Mouse (Mus musculus): ENCODE results near the gene Snap91. TPM values are rescaled to one million over a fixed set of nuclear protein-coding genes. Genes with fewer than 3 reads are reported as not detected.

Snap91 gene
- total RNA-seq, 2 experiments from 2014 or later: 9.8 to 10.4 TPM

- no peak for DNase-seq (ENCODE audit: low spot score)
- intact Hi-C loops (cut with DNase I): no loop called here
Observed at GRCm38 (mm10) chr9:86762477-86763376, 117.7 kb downstream of the Snap91 start.

- no peak for DNase-seq (ENCODE audit: low spot score)
- intact Hi-C loops (cut with DNase I): loop anchor here (1.0 kb wide), 2 partner anchors 150 to 153 kb away; no protein-coding TSS in a partner anchor
Observed at GRCm38 (mm10) chr9:86745926-86746581, 134.4 kb downstream of the Snap91 start.

- intact Hi-C loops (cut with DNase I): no loop called here
Observed at GRCm38 (mm10) chr9:86744041-86744440, 136.4 kb downstream of the Snap91 start.

GRCm38 (mm10) chr9:86742959-86743911, 137.2 kb downstream of the Snap91 start, which contains the start of gene Prss35:
Gene Prss35, plus strand, starts transcription at chr9:86743649.
- intact Hi-C loops (cut with DNase I): no loop called here
- DNase-seq (ENCODE audit: low spot score): no peak

More at GRCm38 (mm10) chr9:86744041-86744440, 136.4 kb downstream of the Snap91 start:
- DNase-seq (ENCODE audit: low spot score): no peak

- DNase-seq (ENCODE audit: low spot score): no peak
- intact Hi-C loops (cut with DNase I): no loop called here
Observed at GRCm38 (mm10) chr9:86739971-86740370, 140.5 kb downstream of the Snap91 start.

GRCm38 (mm10) chr9:86738801-86739200, 141.7 kb downstream of the Snap91 start:
- no peak for DNase-seq (ENCODE audit: low spot score)
- intact Hi-C loops (cut with DNase I): no loop called here

GRCm38 (mm10) chr9:86738067-86738466, 142.4 kb downstream of the Snap91 start:
- DNase-seq (ENCODE audit: low spot score): no peak

GRCm38 (mm10) chr9:86736991-86737390, 143.5 kb downstream of the Snap91 start:
- DNase-seq (ENCODE audit: low spot score): no peak
- intact Hi-C loops (cut with DNase I): no loop called here

More at GRCm38 (mm10) chr9:86738067-86738466, 142.4 kb downstream of the Snap91 start:
- intact Hi-C loops (cut with DNase I): no loop called here

GRCm38 (mm10) chr9:86734795-86735194, 145.7 kb downstream of the Snap91 start:
- intact Hi-C loops (cut with DNase I): no loop called here
- no peak for DNase-seq (ENCODE audit: low spot score)

- DNase-seq (ENCODE audit: low spot score): no peak
- intact Hi-C loops (cut with DNase I): no loop called here
Observed at GRCm38 (mm10) chr9:86734357-86734756, 146.1 kb downstream of the Snap91 start.

- intact Hi-C loops (cut with DNase I): no loop called here
- no peak for DNase-seq (ENCODE audit: low spot score)
Observed at GRCm38 (mm10) chr9:86729811-86730210, 150.6 kb downstream of the Snap91 start.

GRCm38 (mm10) chr9:86729084-86729483, 151.4 kb downstream of the Snap91 start:
- intact Hi-C loops (cut with DNase I): no loop called here
- DNase-seq (ENCODE audit: low spot score): no peak

- intact Hi-C loops (cut with DNase I): no loop called here
- no peak for DNase-seq (ENCODE audit: low spot score)
Observed at GRCm38 (mm10) chr9:86728214-86728814, 152.1 kb downstream of the Snap91 start.

GRCm38 (mm10) chr9:86726381-86726720, 154.1 kb downstream of the Snap91 start:
- no peak for DNase-seq (ENCODE audit: low spot score)
- intact Hi-C loops (cut with DNase I): no loop called here

- intact Hi-C loops (cut with DNase I): no loop called here
- no peak for DNase-seq (ENCODE audit: low spot score)
Observed at GRCm38 (mm10) chr9:86725604-86726380, 154.7 kb downstream of the Snap91 start.

GRCm38 (mm10) chr9:86725066-86725465, 155.4 kb downstream of the Snap91 start:
- DNase-seq (ENCODE audit: low spot score): no peak

GRCm38 (mm10) chr9:86720794-86721193, 159.7 kb downstream of the Snap91 start:
- DNase-seq (ENCODE audit: low spot score): no peak
- intact Hi-C loops (cut with DNase I): no loop called here

More at GRCm38 (mm10) chr9:86725066-86725465, 155.4 kb downstream of the Snap91 start:
- intact Hi-C loops (cut with DNase I): no loop called here

- intact Hi-C loops (cut with DNase I): no loop called here
- DNase-seq (ENCODE audit: low spot score): no peak
Observed at GRCm38 (mm10) chr9:86720227-86720626, 160.2 kb downstream of the Snap91 start.

- DNase-seq (ENCODE audit: low spot score): no peak
- intact Hi-C loops (cut with DNase I): no loop called here
Observed at GRCm38 (mm10) chr9:86717119-86717518, 163.3 kb downstream of the Snap91 start.

Measured in heart, postnatal 25 days (tissue).